Mouse (Mus musculus) megakaryocyte, embryonic 14.5 days (primary cell): ENCODE results near the gene Cdk5rap2.

Source experiments
- FLI1 ChIP-seq: IDR thresholded peaks from 2 replicates; pipeline ENCODE4 v1.6.1; 2012; ENCODE audit warnings: low read length, inconsistent platforms, mixed read lengths
- GATA1 ChIP-seq: IDR thresholded peaks from 3 replicates; pipeline ENCODE4 v1.6.1; 2012; ENCODE audit warnings: mixed read lengths, low read length, inconsistent platforms, borderline replicate concordance

GRCm38 (mm10) chr4:70245706-70246105, 164.5 kb downstream of the Cdk5rap2 start:
- TF ChIP-seq GATA1 (no peak), FLI1 (no peak)
